Mouse (Mus musculus) cerebellum, adult 9-10 months (tissue): ENCODE data around the gene Ccdc148.

ENCODE experiments used
- DNase-seq: peaks from one replicate; pipeline ENCODE4 v3.0.0; 2022

Ccdc148 gene

GRCm38 (mm10) chr2:59048775-59049451, 111.6 kb downstream of the Ccdc148 start:
- DNase-seq, result no peak

- DNase-seq, result no peak
Observed at GRCm38 (mm10) chr2:59043313-59044032, 117.0 kb downstream of the Ccdc148 start.

GRCm38 (mm10) chr2:59042616-59043015, 117.9 kb downstream of the Ccdc148 start:
- no peak for DNase-seq

GRCm38 (mm10) chr2:59036433-59036832, 124.0 kb downstream of the Ccdc148 start:
- DNase-seq, result peak; percentile 79

GRCm38 (mm10) chr2:59035206-59035605, 125.3 kb downstream of the Ccdc148 start:
- DNase-seq, result no peak

GRCm38 (mm10) chr2:59034281-59034680, 126.2 kb downstream of the Ccdc148 start:
- DNase-seq, result no peak

GRCm38 (mm10) chr2:59024558-59024957, 135.9 kb downstream of the Ccdc148 start:
- DNase-seq, result no peak

GRCm38 (mm10) chr2:59007356-59007755, 153.1 kb downstream of the Ccdc148 start:
- no peak for DNase-seq

- no peak for DNase-seq
Observed at GRCm38 (mm10) chr2:59006567-59007340, 153.7 kb downstream of the Ccdc148 start.

GRCm38 (mm10) chr2:58997151-58997550, 163.3 kb downstream of the Ccdc148 start:
- no peak for DNase-seq

- no peak for DNase-seq
Observed at GRCm38 (mm10) chr2:58992431-58993191, 167.9 kb downstream of the Ccdc148 start.

GRCm38 (mm10) chr2:58978095-58978494, 182.4 kb downstream of the Ccdc148 start:
- DNase-seq, result no peak

- DNase-seq, result no peak
Observed at GRCm38 (mm10) chr2:58971507-58972275, 188.8 kb downstream of the Ccdc148 start.

GRCm38 (mm10) chr2:58956770-58957300, 203.6 kb downstream of the Ccdc148 start:
- DNase-seq, result no peak

- DNase-seq, result no peak
Observed at GRCm38 (mm10) chr2:58956351-58956750, 204.1 kb downstream of the Ccdc148 start.

GRCm38 (mm10) chr2:58952101-58952500, 208.4 kb downstream of the Ccdc148 start:
- DNase-seq, result no peak

- DNase-seq, result no peak
Observed at GRCm38 (mm10) chr2:58948796-58949195, 211.7 kb downstream of the Ccdc148 start.

- no peak for DNase-seq
Observed at GRCm38 (mm10) chr2:58941361-58941760, 219.1 kb downstream of the Ccdc148 start.

- DNase-seq, result no peak
Observed at GRCm38 (mm10) chr2:58925551-58925950, 234.9 kb downstream of the Ccdc148 start.

GRCm38 (mm10) chr2:58918351-58918750, 242.1 kb downstream of the Ccdc148 start:
- no peak for DNase-seq

GRCm38 (mm10) chr2:58912339-58912738, 248.1 kb downstream of the Ccdc148 start:
- no peak for DNase-seq
